Mouse (Mus musculus): ENCODE measurements around the gene Grk5. TPM values are rescaled to one million over a fixed set of nuclear protein-coding genes. Genes with fewer than 3 reads are reported as not detected.

Grk5 gene
- polyA plus RNA-seq, 1 experiment from 2014 or later: 1.9 TPM

DNA sequence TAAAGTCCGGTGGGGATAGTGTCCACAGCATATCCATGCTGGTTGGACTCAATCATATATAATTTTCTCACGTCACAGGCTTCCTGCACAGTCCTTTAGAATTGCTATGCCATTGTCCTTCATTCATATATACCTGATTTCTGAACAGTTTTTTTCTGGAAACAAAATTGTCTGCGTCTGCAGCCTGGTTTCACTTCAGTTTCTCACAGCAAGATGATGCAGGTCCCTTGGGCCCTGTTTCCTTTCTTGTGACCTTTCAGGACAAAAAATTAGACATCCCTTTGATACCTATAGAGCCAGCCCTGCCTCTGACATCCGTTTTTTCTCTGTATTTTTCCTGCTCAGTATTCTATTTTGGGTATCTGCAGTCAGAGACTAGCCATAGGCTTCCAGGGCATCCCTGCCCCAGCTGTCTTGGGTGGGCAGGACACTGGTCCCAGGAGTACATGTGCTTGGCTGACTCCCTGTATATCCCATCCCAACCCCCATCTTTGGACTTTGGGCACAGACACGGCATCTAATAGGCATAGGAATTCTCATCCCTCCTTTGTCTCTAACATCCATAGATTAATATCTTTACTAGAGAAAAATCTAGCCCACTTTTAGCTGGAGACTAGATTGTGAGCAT lies 167.3 kb downstream of the Grk5 start:
- H3K36me3 ChIP-seq (ENCODE audit: control insufficient read depth, insufficient read depth, low read length): no peaks in the 10 kb centered on the region
- H3K4me2 ChIP-seq (ENCODE audit: low read length): no peak overlapping the region
- ATAC-seq: no peak
- WGBS: 69% methylated on average over 5 of the region's 5 CpGs
- no peak overlapping the region for H3K27ac ChIP-seq (ENCODE audit: low read depth, low read length)
- H3K9me3 ChIP-seq (ENCODE audit: control insufficient read depth, low read length): peaks cover 2% of the 10 kb centered on the region
- H3K9ac ChIP-seq (ENCODE audit: low read depth, low read length): no peak overlapping the region
- no peaks in the 10 kb centered on the region for H3K4me1 ChIP-seq (ENCODE audit: control insufficient read depth, insufficient read depth, low read depth, low read length)
- no peaks in the 10 kb centered on the region for H3K27me3 ChIP-seq (replicated peaks; ENCODE audit: control insufficient read depth, insufficient read depth, low read length)
- H3K4me3 ChIP-seq (ENCODE audit: low read length): no peak overlapping the region

GRCm38 (mm10) chr19:61057581-61057980 lies 168.0 kb downstream of the Grk5 start:
- Histone ChIP-seq H3K4me2 (ENCODE audit: low read length) (no peak overlapping the region), H3K9me3 (ENCODE audit: control insufficient read depth, low read length) (peaks cover 2% of the 10 kb centered on the region), H3K4me1 (ENCODE audit: control insufficient read depth, insufficient read depth, low read depth, low read length) (no peaks in the 10 kb centered on the region), H3K27me3 (replicated peaks; ENCODE audit: control insufficient read depth, insufficient read depth, low read length) (no peaks in the 10 kb centered on the region), H3K27ac (ENCODE audit: low read depth, low read length) (no peak overlapping the region), H3K4me3 (ENCODE audit: low read length) (no peak overlapping the region), H3K36me3 (ENCODE audit: control insufficient read depth, insufficient read depth, low read length) (no peaks in the 10 kb centered on the region), H3K9ac (ENCODE audit: low read depth, low read length) (no peak overlapping the region)
- ATAC-seq: no peak
- 32% methylated on average over 3 of the region's 3 CpGs for WGBS

DNA sequence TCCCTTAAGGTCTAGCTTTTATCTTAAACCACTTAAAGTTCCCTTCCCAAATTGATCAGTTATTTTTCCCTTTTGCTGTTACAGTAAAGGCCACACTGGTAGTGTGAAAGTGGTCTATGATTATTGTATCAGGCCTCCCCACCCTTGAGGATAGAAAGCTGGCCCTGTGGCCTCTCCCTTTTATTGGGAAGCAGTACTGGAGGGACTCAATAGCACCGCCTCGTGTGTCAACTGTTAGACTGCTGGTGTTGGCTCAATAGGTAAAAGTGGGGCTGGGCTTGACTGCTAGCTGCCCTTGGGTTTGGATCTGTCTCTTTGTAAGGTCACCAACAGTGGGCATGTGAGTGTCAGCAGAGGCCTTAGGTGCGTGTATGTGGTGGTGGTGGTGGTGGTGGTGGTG lies 174.8 kb downstream of the Grk5 start:
- no peak for ATAC-seq
- no peak overlapping the region for H3K4me2 ChIP-seq (ENCODE audit: low read length)
- no peaks in the 10 kb centered on the region for H3K27me3 ChIP-seq (replicated peaks; ENCODE audit: control insufficient read depth, insufficient read depth, low read length)
- no peaks in the 10 kb centered on the region for H3K9me3 ChIP-seq (ENCODE audit: control insufficient read depth, low read length)
- no peak overlapping the region for H3K27ac ChIP-seq (ENCODE audit: low read depth, low read length)
- 87% methylated on average over 3 of the region's 3 CpGs for WGBS
- no peaks in the 10 kb centered on the region for H3K4me1 ChIP-seq (ENCODE audit: control insufficient read depth, insufficient read depth, low read depth, low read length)
- H3K4me3 ChIP-seq (ENCODE audit: low read length): no peak overlapping the region
- no peak overlapping the region for H3K9ac ChIP-seq (ENCODE audit: low read depth, low read length)
- no peaks in the 10 kb centered on the region; the same call in 1 of the 2 replicates for H3K36me3 ChIP-seq (ENCODE audit: control insufficient read depth, insufficient read depth, low read length)

GRCm38 (mm10) chr19:61065011-61065410 lies 175.5 kb downstream of the Grk5 start:
- H3K9ac ChIP-seq (ENCODE audit: low read depth, low read length): no peak overlapping the region
- no peaks in the 10 kb centered on the region for H3K27me3 ChIP-seq (replicated peaks; ENCODE audit: control insufficient read depth, insufficient read depth, low read length)
- no peak for ATAC-seq
- no peak overlapping the region for H3K27ac ChIP-seq (ENCODE audit: low read depth, low read length)
- WGBS: 86% methylated on average over 1 of the region's 1 CpGs
- no peaks in the 10 kb centered on the region for H3K4me1 ChIP-seq (ENCODE audit: control insufficient read depth, insufficient read depth, low read depth, low read length)
- no peak overlapping the region for H3K4me3 ChIP-seq (ENCODE audit: low read length)
- no peaks in the 10 kb centered on the region; the same call in 1 of the 2 replicates for H3K36me3 ChIP-seq (ENCODE audit: control insufficient read depth, insufficient read depth, low read length)
- H3K9me3 ChIP-seq (ENCODE audit: control insufficient read depth, low read length): no peaks in the 10 kb centered on the region
- no peak overlapping the region for H3K4me2 ChIP-seq (ENCODE audit: low read length)

GRCm38 (mm10) chr19:61078622-61079021 lies 189.1 kb downstream of the Grk5 start:
- Histone ChIP-seq H3K4me2 (ENCODE audit: low read length) (no peak overlapping the region), H3K9me3 (ENCODE audit: control insufficient read depth, low read length) (no peaks in the 10 kb centered on the region), H3K36me3 (ENCODE audit: control insufficient read depth, insufficient read depth, low read length) (0 out of 2 replicates have a peak, but pooled peaks cover 3% of the 10 kb centered on the region), H3K27me3 (replicated peaks; ENCODE audit: control insufficient read depth, insufficient read depth, low read length) (no peaks in the 10 kb centered on the region), H3K4me1 (ENCODE audit: control insufficient read depth, insufficient read depth, low read depth, low read length) (no peaks in the 10 kb centered on the region), H3K4me3 (ENCODE audit: low read length) (no peak overlapping the region), H3K9ac (ENCODE audit: low read depth, low read length) (no peak overlapping the region), H3K27ac (ENCODE audit: low read depth, low read length) (no peak overlapping the region)
- ATAC-seq: no peak
- 91% methylated on average over 3 of the region's 3 CpGs for WGBS

GRCm38 (mm10) chr19:61080251-61080749 lies 190.8 kb downstream of the Grk5 start:
- Histone ChIP-seq H3K27ac (ENCODE audit: low read depth, low read length) (no peak overlapping the region), H3K9me3 (ENCODE audit: control insufficient read depth, low read length) (no peaks in the 10 kb centered on the region), H3K27me3 (replicated peaks; ENCODE audit: control insufficient read depth, insufficient read depth, low read length) (no peaks in the 10 kb centered on the region), H3K4me2 (ENCODE audit: low read length) (no peak overlapping the region), H3K36me3 (ENCODE audit: control insufficient read depth, insufficient read depth, low read length) (0 out of 2 replicates have a peak, but pooled peaks cover 3% of the 10 kb centered on the region), H3K4me3 (ENCODE audit: low read length) (no peak overlapping the region), H3K9ac (ENCODE audit: low read depth, low read length) (no peak overlapping the region), H3K4me1 (ENCODE audit: control insufficient read depth, insufficient read depth, low read depth, low read length) (no peaks in the 10 kb centered on the region)
- ATAC-seq: no peak
- 97% methylated on average over 5 of the region's 5 CpGs for WGBS

DNA sequence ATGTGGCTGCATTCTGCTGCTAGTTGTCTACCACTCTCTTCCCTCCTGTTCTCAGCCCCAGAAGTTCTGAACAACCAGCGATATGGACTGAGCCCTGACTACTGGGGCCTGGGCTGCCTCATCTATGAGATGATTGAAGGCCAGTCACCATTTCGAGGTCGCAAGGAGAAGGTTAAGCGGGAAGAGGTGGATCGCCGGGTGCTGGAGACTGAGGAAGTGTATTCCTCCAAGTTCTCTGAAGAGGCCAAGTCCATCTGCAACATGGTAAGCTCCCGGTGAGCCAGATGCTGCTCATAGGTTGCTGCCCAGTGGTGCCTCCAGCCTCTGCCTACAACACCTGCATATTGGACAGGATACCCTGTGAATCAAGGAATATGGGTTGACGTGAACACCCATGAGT lies 193.5 kb downstream of the Grk5 start:
- Histone ChIP-seq H3K27ac (ENCODE audit: low read depth, low read length) (no peak overlapping the region), H3K36me3 (ENCODE audit: control insufficient read depth, insufficient read depth, low read length) (0 out of 2 replicates have a peak, but pooled peaks cover 3% of the 10 kb centered on the region), H3K27me3 (replicated peaks; ENCODE audit: control insufficient read depth, insufficient read depth, low read length) (no peaks in the 10 kb centered on the region), H3K4me2 (ENCODE audit: low read length) (no peak overlapping the region), H3K4me3 (ENCODE audit: low read length) (no peak overlapping the region), H3K4me1 (ENCODE audit: control insufficient read depth, insufficient read depth, low read depth, low read length) (no peaks in the 10 kb centered on the region), H3K9ac (ENCODE audit: low read depth, low read length) (no peak overlapping the region), H3K9me3 (ENCODE audit: control insufficient read depth, low read length) (no peaks in the 10 kb centered on the region)
- no peak for ATAC-seq
- 94% methylated on average over 8 of the region's 8 CpGs for WGBS

DNA sequence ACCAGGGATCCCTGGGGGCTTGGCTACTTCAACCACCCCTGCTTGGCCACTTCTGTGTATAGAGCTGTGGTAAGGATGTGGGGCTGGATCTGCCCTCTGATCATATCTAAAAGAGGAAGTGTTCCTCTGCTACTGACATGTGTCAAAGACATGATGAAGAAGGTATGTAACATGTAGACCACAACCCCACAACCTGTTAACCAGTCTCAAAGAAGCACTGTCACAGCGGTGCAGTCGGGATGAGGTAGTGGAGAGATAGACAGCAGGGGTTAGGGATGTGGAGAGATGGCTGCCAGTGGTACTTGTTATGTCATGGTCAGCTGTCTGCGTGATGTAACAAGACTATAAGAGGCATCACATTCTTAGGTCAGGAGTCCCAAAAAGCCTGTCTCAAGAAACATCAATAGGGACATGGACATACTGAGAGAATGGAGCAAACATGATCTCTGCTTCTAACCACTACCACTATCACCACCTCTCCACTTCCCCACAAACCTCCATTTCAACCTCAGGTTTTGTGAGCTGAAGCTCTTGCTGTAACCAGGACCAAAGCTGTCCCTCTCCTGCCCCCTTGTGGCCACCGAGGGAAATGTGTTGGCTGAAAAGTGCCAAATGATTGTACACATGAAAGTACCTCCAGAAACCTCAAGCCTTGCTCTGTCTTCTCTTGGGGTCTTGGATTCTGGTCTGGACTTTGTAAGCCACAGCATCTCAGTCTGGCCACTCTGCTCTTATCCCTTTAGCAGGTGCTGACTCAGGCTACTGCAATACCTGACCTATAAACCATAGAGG lies 194.8 kb downstream of the Grk5 start:
- Histone ChIP-seq H3K27ac (ENCODE audit: low read depth, low read length) (no peak overlapping the region), H3K9me3 (ENCODE audit: control insufficient read depth, low read length) (no peaks in the 10 kb centered on the region), H3K4me2 (ENCODE audit: low read length) (no peak overlapping the region), H3K9ac (ENCODE audit: low read depth, low read length) (no peak overlapping the region), H3K4me3 (ENCODE audit: low read length) (no peak overlapping the region), H3K27me3 (replicated peaks; ENCODE audit: control insufficient read depth, insufficient read depth, low read length) (no peaks in the 10 kb centered on the region), H3K36me3 (ENCODE audit: control insufficient read depth, insufficient read depth, low read length) (no peaks in the 10 kb centered on the region), H3K4me1 (ENCODE audit: control insufficient read depth, insufficient read depth, low read depth, low read length) (no peaks in the 10 kb centered on the region)
- 46% methylated on average over 4 of the region's 4 CpGs for WGBS
- ATAC-seq: peak; percentile 91

DNA sequence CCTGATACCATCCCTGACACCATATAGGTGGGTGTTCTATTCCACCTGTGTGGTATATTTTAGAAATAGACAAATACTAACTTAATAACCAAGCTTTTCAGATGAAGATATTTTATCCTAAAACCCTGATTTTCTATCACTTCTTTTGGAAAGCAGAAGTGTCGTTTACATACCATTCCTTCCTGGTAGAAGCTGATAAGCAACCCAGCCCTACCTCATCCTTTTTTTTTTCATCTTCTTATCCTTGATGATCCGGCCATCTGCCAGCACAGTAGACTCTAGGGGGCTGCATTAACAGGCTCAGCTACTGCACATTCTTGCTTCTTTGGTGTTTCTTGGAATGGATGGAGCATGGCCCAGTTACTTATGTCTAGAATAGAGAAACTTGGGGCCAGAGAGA lies 195.7 kb downstream of the Grk5 start:
- ATAC-seq: no peak
- WGBS: 84% methylated on average over 2 of the region's 2 CpGs
- Histone ChIP-seq H3K4me2 (ENCODE audit: low read length) (no peak overlapping the region), H3K9me3 (ENCODE audit: control insufficient read depth, low read length) (no peaks in the 10 kb centered on the region), H3K36me3 (ENCODE audit: control insufficient read depth, insufficient read depth, low read length) (no peaks in the 10 kb centered on the region; the same call in 1 of the 2 replicates), H3K4me1 (ENCODE audit: control insufficient read depth, insufficient read depth, low read depth, low read length) (no peaks in the 10 kb centered on the region), H3K9ac (ENCODE audit: low read depth, low read length) (no peak overlapping the region), H3K27ac (ENCODE audit: low read depth, low read length) (no peak overlapping the region), H3K4me3 (ENCODE audit: low read length) (no peak overlapping the region), H3K27me3 (replicated peaks; ENCODE audit: control insufficient read depth, insufficient read depth, low read length) (no peaks in the 10 kb centered on the region)

Measured in hindbrain, embryonic 16.5 days (tissue).